Mouse (Mus musculus): ENCODE measurements around the gene Mrpl20. TPM values are rescaled to one million over a fixed set of nuclear protein-coding genes. Genes with fewer than 3 reads are reported as not detected.

The Mrpl20 gene
- polyA plus RNA-seq, 1 experiment from 2014 or later: 255 TPM

DNA sequence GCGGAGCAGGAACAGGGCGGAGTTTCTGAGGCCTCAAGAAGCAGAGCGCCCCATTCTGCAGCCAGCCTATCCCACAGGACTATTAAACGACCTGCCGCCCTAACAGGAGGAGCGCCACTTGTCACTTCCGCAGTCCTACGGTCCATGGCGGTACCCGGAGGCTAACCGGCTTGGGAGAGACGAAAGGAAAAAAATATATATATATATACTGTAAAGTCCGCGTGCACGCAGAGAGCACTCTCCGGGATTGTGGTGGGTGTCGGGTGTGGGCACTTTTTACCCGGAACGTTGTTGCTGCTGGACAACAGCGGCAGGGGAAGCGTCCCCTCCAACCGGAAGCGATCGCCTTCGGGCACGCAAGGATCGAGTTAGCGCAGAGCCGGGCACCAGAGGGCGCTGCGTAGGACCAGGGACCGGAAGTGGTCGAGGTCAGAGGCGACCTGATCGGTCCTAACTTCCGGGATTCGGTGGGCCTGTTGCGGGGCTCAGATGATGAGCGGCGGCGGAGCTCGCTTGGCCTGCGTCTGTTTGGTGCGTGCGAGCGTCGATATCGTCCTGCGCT is 28.6 kb downstream of the Mrpl20 start, which contains the start of gene Aurkaip1:
Gene Aurkaip1 (plus strand): TSS at position 68 of the 562 bp plus-strand sequence.
- no peaks in the 10 kb centered on the region for H3K27me3 ChIP-seq (ENCODE audit: control insufficient read depth, insufficient read depth, low read length)
- WGBS: under 1% methylated on average over 49 of the region's 49 CpGs
- peak within 1 kb of the TSS; percentile 99 for H3K4me2 ChIP-seq (ENCODE audit: low read length)
- no peaks in the 10 kb centered on the region for H3K9me3 ChIP-seq (ENCODE audit: control insufficient read depth, low read length)
- peaks cover 9% of the 10 kb centered on the region for H3K4me1 ChIP-seq (ENCODE audit: control insufficient read depth, insufficient read depth, low read length)
- H3K27ac ChIP-seq (replicated peaks; ENCODE audit: low read depth, low read length): peak within 1 kb of the TSS; percentile 84
- H3K4me3 ChIP-seq (replicated peaks; ENCODE audit: low read depth, low read length): peak within 1 kb of the TSS; percentile 76
- peak; percentile 91 for ATAC-seq (ENCODE audit: low FRiP score, low TSS enrichment)
- peak; percentile 98 for DNase-seq
- H3K9ac ChIP-seq (replicated peaks; ENCODE audit: low read length): peak within 1 kb of the TSS; percentile 82
- H3K36me3 ChIP-seq (ENCODE audit: control insufficient read depth, insufficient read depth, low read length): peaks cover 25% of the 10 kb centered on the region

- Histone ChIP-seq H3K4me2 (ENCODE audit: low read length) (peak overlapping the region; percentile 99), H3K36me3 (ENCODE audit: control insufficient read depth, insufficient read depth, low read length) (peaks cover 20% of the 10 kb centered on the region), H3K4me1 (ENCODE audit: control insufficient read depth, insufficient read depth, low read length) (peaks cover 9% of the 10 kb centered on the region), H3K9ac (replicated peaks; ENCODE audit: low read length) (peak overlapping the region; percentile 82), H3K27ac (replicated peaks; ENCODE audit: low read depth, low read length) (peak overlapping the region; percentile 84), H3K9me3 (ENCODE audit: control insufficient read depth, low read length) (no peaks in the 10 kb centered on the region), H3K4me3 (replicated peaks; ENCODE audit: low read depth, low read length) (peak overlapping the region; percentile 76), H3K27me3 (ENCODE audit: control insufficient read depth, insufficient read depth, low read length) (no peaks in the 10 kb centered on the region)
- 1% methylated on average over 25 of the region's 25 CpGs for WGBS
- DNase-seq: no peak
- peak; percentile 19; the same call in 1 of the 2 replicates for ATAC-seq (ENCODE audit: low FRiP score, low TSS enrichment)
Observed at GRCm38 (mm10) chr4:155831831-155832230, 29.2 kb downstream of the Mrpl20 start.

- H3K4me3 ChIP-seq (replicated peaks; ENCODE audit: low read depth, low read length): peak overlapping the region; percentile 76
- H3K9ac ChIP-seq (replicated peaks; ENCODE audit: low read length): peak overlapping the region; percentile 82
- no peak for ATAC-seq (ENCODE audit: low FRiP score, low TSS enrichment)
- WGBS: 59% methylated on average over 10 of the region's 10 CpGs
- H3K27ac ChIP-seq (replicated peaks; ENCODE audit: low read depth, low read length): no peak overlapping the region
- H3K27me3 ChIP-seq (ENCODE audit: control insufficient read depth, insufficient read depth, low read length): no peaks in the 10 kb centered on the region
- H3K36me3 ChIP-seq (ENCODE audit: control insufficient read depth, insufficient read depth, low read length): peaks cover 19% of the 10 kb centered on the region
- H3K4me2 ChIP-seq (ENCODE audit: low read length): peak overlapping the region; percentile 99
- no peak for DNase-seq
- H3K9me3 ChIP-seq (ENCODE audit: control insufficient read depth, low read length): no peaks in the 10 kb centered on the region
- H3K4me1 ChIP-seq (ENCODE audit: control insufficient read depth, insufficient read depth, low read length): peaks cover 9% of the 10 kb centered on the region
Observed at GRCm38 (mm10) chr4:155832321-155832720, 29.6 kb downstream of the Mrpl20 start.

GRCm38 (mm10) chr4:155833234-155833633 is 30.6 kb downstream of the Mrpl20 start:
- no peak overlapping the region for H3K27ac ChIP-seq (replicated peaks; ENCODE audit: low read depth, low read length)
- H3K4me3 ChIP-seq (replicated peaks; ENCODE audit: low read depth, low read length): no peak overlapping the region
- H3K4me1 ChIP-seq (ENCODE audit: control insufficient read depth, insufficient read depth, low read length): peaks cover 9% of the 10 kb centered on the region
- H3K36me3 ChIP-seq (ENCODE audit: control insufficient read depth, insufficient read depth, low read length): peaks cover 10% of the 10 kb centered on the region
- DNase-seq (no peak), ATAC-seq (ENCODE audit: low FRiP score, low TSS enrichment) (no peak)
- WGBS: 89% methylated on average over 4 of the region's 4 CpGs
- no peak overlapping the region for H3K4me2 ChIP-seq (ENCODE audit: low read length)
- no peaks in the 10 kb centered on the region for H3K27me3 ChIP-seq (ENCODE audit: control insufficient read depth, insufficient read depth, low read length)
- H3K9me3 ChIP-seq (ENCODE audit: control insufficient read depth, low read length): no peaks in the 10 kb centered on the region
- no peak overlapping the region for H3K9ac ChIP-seq (replicated peaks; ENCODE audit: low read length)

DNA sequence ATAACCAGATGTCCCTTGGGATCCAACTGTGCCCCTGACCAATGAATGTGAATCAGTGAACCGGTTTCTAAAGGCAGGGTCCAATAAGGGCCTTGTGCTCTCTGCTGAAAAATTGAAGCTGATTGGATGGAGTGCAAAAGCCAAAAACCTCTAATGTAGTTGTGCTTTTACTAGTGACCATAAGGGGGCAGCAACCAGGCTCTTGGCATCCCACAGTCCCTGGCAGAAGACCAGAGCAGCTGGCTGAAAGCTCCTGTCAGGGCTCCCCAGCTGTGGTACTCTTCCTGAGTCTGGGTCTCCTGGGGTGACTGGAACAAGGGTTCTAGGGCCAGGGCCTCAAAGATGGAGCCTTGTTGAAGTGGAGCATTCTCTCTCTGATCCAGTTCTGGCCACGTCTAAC is 31.2 kb downstream of the Mrpl20 start:
- no peaks in the 10 kb centered on the region for H3K27me3 ChIP-seq (ENCODE audit: control insufficient read depth, insufficient read depth, low read length)
- WGBS: 42% methylated on average over 2 of the region's 2 CpGs
- H3K9me3 ChIP-seq (ENCODE audit: control insufficient read depth, low read length): no peaks in the 10 kb centered on the region
- ATAC-seq (ENCODE audit: low FRiP score, low TSS enrichment) (no peak), DNase-seq (peak; percentile 86)
- peaks cover 6% of the 10 kb centered on the region for H3K36me3 ChIP-seq (ENCODE audit: control insufficient read depth, insufficient read depth, low read length)
- no peak overlapping the region for H3K4me3 ChIP-seq (replicated peaks; ENCODE audit: low read depth, low read length)
- H3K27ac ChIP-seq (replicated peaks; ENCODE audit: low read depth, low read length): peak overlapping the region; percentile 49; the same call in 1 of the 2 replicates
- H3K4me2 ChIP-seq (ENCODE audit: low read length): no peak overlapping the region
- H3K9ac ChIP-seq (replicated peaks; ENCODE audit: low read length): 0 out of 2 replicates have a peak overlapping the region, but pooled peaks have one; percentile 12
- peaks cover 9% of the 10 kb centered on the region for H3K4me1 ChIP-seq (ENCODE audit: control insufficient read depth, insufficient read depth, low read length)

GRCm38 (mm10) chr4:155837404-155838010 is 34.8 kb downstream of the Mrpl20 start:
- whole genome bisulfite sequencing: 85% methylated on average over 11 of the region's 11 CpGs
- Histone ChIP-seq H3K9me3 (ENCODE audit: control insufficient read depth, low read length) (no peaks in the 10 kb centered on the region), H3K4me2 (ENCODE audit: low read length) (no peak overlapping the region), H3K27me3 (ENCODE audit: control insufficient read depth, insufficient read depth, low read length) (no peaks in the 10 kb centered on the region; the same call in none of the 2 replicates), H3K9ac (replicated peaks; ENCODE audit: low read length) (no peak overlapping the region), H3K4me3 (replicated peaks; ENCODE audit: low read depth, low read length) (no peak overlapping the region), H3K27ac (replicated peaks; ENCODE audit: low read depth, low read length) (no peak overlapping the region), H3K36me3 (ENCODE audit: control insufficient read depth, insufficient read depth, low read length) (peaks cover 6% of the 10 kb centered on the region), H3K4me1 (ENCODE audit: control insufficient read depth, insufficient read depth, low read length) (peaks cover 14% of the 10 kb centered on the region)
- no peak for ATAC-seq (ENCODE audit: low FRiP score, low TSS enrichment)
- no peak for DNase-seq

- Histone ChIP-seq H3K4me1 (ENCODE audit: control insufficient read depth, insufficient read depth, low read length) (peaks cover 10% of the 10 kb centered on the region; the same call in 1 of the 2 replicates), H3K4me2 (ENCODE audit: low read length) (no peak overlapping the region), H3K4me3 (replicated peaks; ENCODE audit: low read depth, low read length) (no peak overlapping the region), H3K27ac (replicated peaks; ENCODE audit: low read depth, low read length) (no peak overlapping the region), H3K9me3 (ENCODE audit: control insufficient read depth, low read length) (no peaks in the 10 kb centered on the region), H3K27me3 (ENCODE audit: control insufficient read depth, insufficient read depth, low read length) (no peaks in the 10 kb centered on the region; the same call in none of the 2 replicates), H3K36me3 (ENCODE audit: control insufficient read depth, insufficient read depth, low read length) (no peaks in the 10 kb centered on the region), H3K9ac (replicated peaks; ENCODE audit: low read length) (no peak overlapping the region)
- 60% methylated on average over 8 of the region's 8 CpGs for WGBS
- ATAC-seq (ENCODE audit: low FRiP score, low TSS enrichment): no peak
- DNase-seq: no peak
Observed at GRCm38 (mm10) chr4:155838187-155839153, 35.8 kb downstream of the Mrpl20 start.

- peaks cover 10% of the 10 kb centered on the region; the same call in 1 of the 2 replicates for H3K4me1 ChIP-seq (ENCODE audit: control insufficient read depth, insufficient read depth, low read length)
- H3K4me3 ChIP-seq (replicated peaks; ENCODE audit: low read depth, low read length): peak within 1 kb of the TSS; percentile 24
- H3K9me3 ChIP-seq (ENCODE audit: control insufficient read depth, low read length): no peaks in the 10 kb centered on the region
- H3K9ac ChIP-seq (replicated peaks; ENCODE audit: low read length): peak within 1 kb of the TSS; percentile 26; the same call in 1 of the 2 replicates
- ATAC-seq (ENCODE audit: low FRiP score, low TSS enrichment) (0 out of 2 replicates have a peak, but pooled peaks have one; percentile 56), DNase-seq (peak; percentile 36)
- H3K27ac ChIP-seq (replicated peaks; ENCODE audit: low read depth, low read length): no peak within 1 kb of the TSS
- peak within 1 kb of the TSS; percentile 49 for H3K4me2 ChIP-seq (ENCODE audit: low read length)
- no peaks in the 10 kb centered on the region; the same call in none of the 2 replicates for H3K27me3 ChIP-seq (ENCODE audit: control insufficient read depth, insufficient read depth, low read length)
- 2% methylated on average over 16 of the region's 16 CpGs for WGBS
- no peaks in the 10 kb centered on the region for H3K36me3 ChIP-seq (ENCODE audit: control insufficient read depth, insufficient read depth, low read length)
Observed at GRCm38 (mm10) chr4:155839483-155839910, 36.8 kb downstream of the Mrpl20 start, which contains the start of gene Mxra8. TSS of gene Mxra8 (plus strand) at chr4:155839680.
